Mouse (Mus musculus) stomach, postnatal 0 days (tissue): Measurements from ENCODE around the gene Nup160. TPM values are rescaled to one million over a fixed set of nuclear protein-coding genes. Genes with fewer than 3 reads are reported as not detected.

Experiments
- ATAC-seq: fragments of 200-750 bp; cut with Nextera tagmentation; 2 replicates; pipeline ENCODE4 v1.8.0; 2017; ENCODE audit not compliant: low FRiP score, low TSS enrichment
- DNase-seq: peaks from one replicate; pipeline ENCODE4 v3.0.0-alpha.2; 2016; ENCODE audit warnings: low spot score
- H3K27ac ChIP-seq: fragments of 300-500 bp; sonication (generic); replicated peaks from 2 replicates; pipeline ENCODE4 v1.5.1; 2014; ENCODE audit warnings: mild to moderate bottlenecking, control low read depth
- H3K27me3 ChIP-seq: fragments of 300-500 bp; sonication (generic); 2 replicates; pipeline ENCODE4 v1.6.1; 2014; ENCODE audit warnings: low read length; ENCODE audit not compliant: control insufficient read depth, insufficient read depth
- H3K36me3 ChIP-seq: fragments of 300-500 bp; sonication (generic); 2 replicates; pipeline ENCODE4 v1.6.1; 2014; ENCODE audit warnings: low read length, mixed read lengths; ENCODE audit not compliant: control insufficient read depth, insufficient read depth
- H3K4me1 ChIP-seq: fragments of 300-500 bp; sonication (generic); replicated peaks from 2 replicates; pipeline ENCODE4 v1.6.1; 2014; ENCODE audit warnings: antibody characterized with exemption; ENCODE audit not compliant: control insufficient read depth, insufficient read depth
- H3K4me2 ChIP-seq: fragments of 300-500 bp; sonication (generic); replicated peaks from 2 replicates; pipeline ENCODE4 v1.6.1; 2014; ENCODE audit warnings: low read depth, mild to moderate bottlenecking, control low read depth, moderate library complexity
- H3K4me3 ChIP-seq: fragments of 300-500 bp; sonication (generic); 2 replicates; pipeline ENCODE4 v1.5.1; 2014; ENCODE audit warnings: low read depth, low read length, control low read depth
- H3K9ac ChIP-seq: fragments of 300-500 bp; sonication (generic); 2 replicates; pipeline ENCODE4 v1.6.1; 2014; ENCODE audit warnings: mild to moderate bottlenecking, low read length, control low read depth, mixed read lengths
- H3K9me3 ChIP-seq: fragments of 300-500 bp; sonication (generic); 2 replicates; pipeline ENCODE4 v1.6.1; 2016; ENCODE audit warnings: low read length; ENCODE audit not compliant: control insufficient read depth
- CTCF ChIP-seq: IDR thresholded peaks from 2 replicates; pipeline ENCODE4 v1.5.1; 2016; ENCODE audit warnings: antibody characterized with exemption, low read depth, mild to moderate bottlenecking, moderate library complexity
- EP300 ChIP-seq: optimal IDR thresholded peaks from 2 replicates; pipeline ENCODE3; 2016; ENCODE audit warnings: antibody characterized with exemption
- WGBS: fragments of 180-500 bp; shearing (Covaris S2); extraction: QIAGEN DNeasy Blood & Tissue Kit; methylation state at CpG from one replicate; pipeline ENCODE4 v1.1.7; 2014; 5-methylcytosine and 5-hydroxymethylcytosine counted together
- polyA plus RNA-seq: library from polyadenylated mRNA; unstranded; fragments of >200 nt; fragmentation: Nextera tagmentation; extraction: Ambion mirVana; gene quantifications from 2 replicates; pipeline ENCODE4 v1.2.1, GENCODE M21; 2015

Nup160 gene
- polyA plus RNA-seq, 1 experiment from 2014 or later: 8.1 TPM

- H3K9me3 ChIP-seq: no peaks in the 10 kb centered on the region
- DNase-seq (no peak), ATAC-seq (no peak)
- peak overlapping the region; percentile 45 for H3K4me2 ChIP-seq
- H3K9ac ChIP-seq: peak overlapping the region; percentile 31; the same call in 1 of the 2 replicates
- H3K4me1 ChIP-seq: peaks cover 4% of the 10 kb centered on the region; the same call in 1 of the 2 replicates
- WGBS: 62% methylated on average over 12 of the region's 12 CpGs
- peak overlapping the region; percentile 92 for H3K4me3 ChIP-seq
- H3K36me3 ChIP-seq: peaks cover 2% of the 10 kb centered on the region; the same call in 1 of the 2 replicates
- no peak for TF ChIP-seq CTCF
- no peak for TF ChIP-seq EP300
- no peaks in the 10 kb centered on the region for H3K27me3 ChIP-seq
- peak overlapping the region; percentile 90 for H3K27ac ChIP-seq
Observed at GRCm38 (mm10) chr2:90744285-90745052, 67.5 kb downstream of the Nup160 start.

DNA sequence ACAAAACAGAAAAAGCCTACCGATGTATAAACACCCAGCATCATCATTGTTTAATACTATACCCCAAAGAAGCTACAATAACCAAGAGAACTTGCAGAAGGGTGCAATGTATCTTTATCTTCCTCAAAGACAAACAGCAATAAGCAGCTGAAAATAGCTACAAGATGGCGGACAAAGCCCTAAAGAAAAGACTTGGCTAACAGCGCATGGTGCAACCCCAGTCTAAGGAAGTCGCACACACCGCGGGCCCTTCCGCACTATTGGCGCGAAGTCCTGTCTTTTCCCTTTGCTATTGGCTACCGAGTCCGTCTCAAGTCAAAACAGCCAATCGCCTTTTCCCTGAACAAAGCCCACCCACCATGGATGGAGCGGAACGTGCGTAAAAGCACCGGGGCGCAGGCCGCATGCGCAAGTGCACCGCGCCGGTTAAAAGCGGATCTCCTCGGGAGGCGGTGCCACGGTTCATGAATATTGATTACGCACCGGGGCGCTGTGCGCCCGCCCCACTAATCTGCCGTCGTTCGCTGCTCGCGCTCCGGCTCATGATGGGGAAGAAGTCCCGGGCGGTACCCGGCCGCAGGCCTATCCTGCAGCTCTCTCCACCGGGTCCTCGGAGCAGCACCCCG is 68.2 kb downstream of the Nup160 start, which contains the start of gene Fnbp4:
TSS of gene Fnbp4 (plus strand) at position 318 of the 626 bp plus-strand sequence.
- Histone ChIP-seq H3K27ac (peak within 1 kb of the TSS; percentile 99), H3K4me1 (peaks cover 4% of the 10 kb centered on the region; the same call in 1 of the 2 replicates), H3K9ac (peak within 1 kb of the TSS; percentile 97), H3K4me3 (peak within 1 kb of the TSS; percentile 92), H3K27me3 (no peaks in the 10 kb centered on the region), H3K36me3 (peaks cover 2% of the 10 kb centered on the region; the same call in 1 of the 2 replicates), H3K9me3 (no peaks in the 10 kb centered on the region), H3K4me2 (peak within 1 kb of the TSS; percentile 68)
- DNase-seq (peak; percentile 98), ATAC-seq (peak; percentile 99)
- TF ChIP-seq EP300: no peak
- peak; percentile 48 for TF ChIP-seq CTCF
- WGBS: under 1% methylated on average over 44 of the region's 44 CpGs

GRCm38 (mm10) chr2:90745740-90746537 is 68.9 kb downstream of the Nup160 start:
- no peaks in the 10 kb centered on the region for H3K9me3 ChIP-seq
- ATAC-seq (peak; percentile 49), DNase-seq (no peak)
- no peaks in the 10 kb centered on the region for H3K27me3 ChIP-seq
- TF ChIP-seq CTCF: no peak
- no peak for TF ChIP-seq EP300
- peaks cover 2% of the 10 kb centered on the region; the same call in 1 of the 2 replicates for H3K36me3 ChIP-seq
- peak overlapping the region; percentile 99 for H3K27ac ChIP-seq
- H3K4me1 ChIP-seq: peaks cover 4% of the 10 kb centered on the region; the same call in 1 of the 2 replicates
- peak overlapping the region; percentile 92 for H3K4me3 ChIP-seq
- under 1% methylated on average over 54 of the region's 54 CpGs for WGBS
- H3K4me2 ChIP-seq: peak overlapping the region; percentile 68
- peak overlapping the region; percentile 97 for H3K9ac ChIP-seq

DNA sequence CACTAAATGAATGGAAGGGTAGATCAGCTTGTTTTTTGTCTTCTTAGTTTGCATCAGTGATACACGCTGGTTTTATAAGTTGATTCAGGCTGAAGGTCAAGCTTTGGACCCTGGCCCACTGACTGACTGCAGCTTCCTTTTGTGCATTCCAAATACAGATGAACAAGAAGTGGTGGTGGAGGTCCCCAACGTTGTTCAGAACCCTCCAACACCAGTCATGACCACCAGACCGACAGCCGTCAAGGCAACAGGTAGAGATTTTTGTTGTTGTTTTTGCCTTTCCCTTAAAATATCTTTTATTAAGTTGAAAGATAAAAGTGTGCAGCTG is 69.5 kb downstream of the Nup160 start:
- WGBS: 8% methylated on average over 4 of the region's 4 CpGs
- H3K4me3 ChIP-seq: peak overlapping the region; percentile 92
- peaks cover 4% of the 10 kb centered on the region; the same call in 1 of the 2 replicates for H3K4me1 ChIP-seq
- no peaks in the 10 kb centered on the region for H3K27me3 ChIP-seq
- H3K27ac ChIP-seq: peak overlapping the region; percentile 99
- peak overlapping the region; percentile 97 for H3K9ac ChIP-seq
- no peaks in the 10 kb centered on the region for H3K9me3 ChIP-seq
- ATAC-seq (no peak), DNase-seq (peak; percentile 17)
- no peak for TF ChIP-seq EP300
- no peak for TF ChIP-seq CTCF
- peaks cover 2% of the 10 kb centered on the region; the same call in 1 of the 2 replicates for H3K36me3 ChIP-seq
- H3K4me2 ChIP-seq: peak overlapping the region; percentile 68

GRCm38 (mm10) chr2:90747131-90747530 is 70.1 kb downstream of the Nup160 start:
- H3K27ac ChIP-seq: no peak overlapping the region
- no peaks in the 10 kb centered on the region for H3K27me3 ChIP-seq
- H3K4me3 ChIP-seq: 0 out of 2 replicates have a peak overlapping the region, but pooled peaks have one; percentile 92
- H3K9me3 ChIP-seq: no peaks in the 10 kb centered on the region
- peaks cover 4% of the 10 kb centered on the region; the same call in 1 of the 2 replicates for H3K4me1 ChIP-seq
- 86% methylated on average over 10 of the region's 10 CpGs for WGBS
- TF ChIP-seq EP300 (no peak), CTCF (no peak)
- ATAC-seq (no peak), DNase-seq (no peak)
- peak overlapping the region; percentile 68; the same call in 1 of the 2 replicates for H3K4me2 ChIP-seq
- H3K36me3 ChIP-seq: peaks cover 2% of the 10 kb centered on the region; the same call in 1 of the 2 replicates
- H3K9ac ChIP-seq: no peak overlapping the region
